Mouse (Mus musculus): ENCODE measurements around the gene Zfp503. TPM values are rescaled to one million over a fixed set of nuclear protein-coding genes. Genes with fewer than 3 reads are reported as not detected.

Zfp503 gene
- total RNA-seq, 1 experiment from 2014 or later, result 0.38 TPM

Other genes starting within 250 kb of the Zfp503 start
- 20.8 to 25.1 TPM (median 22.3 TPM) in 3 replicates for gene Samd8, start 239.1 kb downstream of the Zfp503 start, total RNA-seq (2017)
- gene Dusp13, start 238.4 kb downstream of the Zfp503 start, total RNA-seq (2017), result not detected in 3 replicates
- gene Vdac2, start 164.4 kb downstream of the Zfp503 start, total RNA-seq (2017), result 210 to 264 TPM (median 238 TPM) in 3 replicates
- 2.9 to 11.5 TPM (median 8.0 TPM) in 3 replicates for gene Comtd1, start 140.6 kb downstream of the Zfp503 start, total RNA-seq (2017)
- gene Lrmda, start 30.1 kb upstream of the Zfp503 start, total RNA-seq (2017), result 6.4 to 20.3 TPM (median 10.3 TPM) in 3 replicates